Mouse (Mus musculus): ENCODE results near the gene Prr14l.

- TF ChIP-seq POLR2A (IDR thresholded peaks at IDR 0.05; ENCODE audit: insufficient read depth, low read depth, low read length) (no peak), EP300 (IDR thresholded peaks at IDR 0.05; ENCODE audit: insufficient read depth, low read depth, low read length) (no peak), CTCF (IDR thresholded peaks at IDR 0.05) (no peak)
Observed at GRCm38 (mm10) chr5:32778168-32778567, 75.9 kb downstream of the Prr14l start.
